Mouse (Mus musculus) midbrain, embryonic 12.5 days (tissue): ENCODE data around the gene Hat1. TPM values are rescaled to one million over a fixed set of nuclear protein-coding genes. Genes with fewer than 3 reads are reported as not detected.
"Not testable (repeated sequence)": the region's sequence is repeated elsewhere in the genome, so short reads cannot be mapped to it uniquely, and the experiment has no call there.

Experiments
- ATAC-seq: fragments of 200-750 bp; cut with Nextera tagmentation; 2 replicates; pipeline ENCODE4 v1.8.0; 2017; ENCODE audit warnings: low read depth, moderate TSS enrichment, moderate library complexity; ENCODE audit not compliant: low FRiP score
- H3K27ac ChIP-seq: fragments of 300-500 bp; sonication (generic); replicated peaks from 2 replicates; pipeline ENCODE4 v1.5.1; 2016; ENCODE audit warnings: mild to moderate bottlenecking
- H3K27me3 ChIP-seq: fragments of 300-500 bp; sonication (generic); 2 replicates; pipeline ENCODE4 v1.6.1; 2016; ENCODE audit warnings: mild to moderate bottlenecking
- H3K36me3 ChIP-seq: fragments of 300-500 bp; sonication (generic); 2 replicates; pipeline ENCODE4 v1.6.1; 2016
- H3K4me1 ChIP-seq: fragments of 300-500 bp; sonication (generic); 2 replicates; pipeline ENCODE4 v1.6.1; 2016
- H3K4me2 ChIP-seq: fragments of 300-500 bp; sonication (generic); replicated peaks from 2 replicates; pipeline ENCODE4 v1.6.1; 2016; ENCODE audit warnings: mild to moderate bottlenecking, moderate library complexity
- H3K4me3 ChIP-seq: fragments of 300-500 bp; sonication (generic); 2 replicates; pipeline ENCODE4 v1.5.1; 2016; ENCODE audit warnings: mild to moderate bottlenecking
- H3K9ac ChIP-seq: fragments of 300-500 bp; sonication (generic); replicated peaks from 2 replicates; pipeline ENCODE4 v1.6.1; 2016; ENCODE audit warnings: mild to moderate bottlenecking, moderate library complexity
- H3K9me3 ChIP-seq: fragments of 300-500 bp; sonication (generic); 2 replicates; pipeline ENCODE4 v1.6.1; 2016; ENCODE audit warnings: mild to moderate bottlenecking
- WGBS: fragments of 180-500 bp; shearing (Covaris S2); methylation state at CpG from one replicate; pipeline ENCODE4 v1.1.7; 2016; 5-methylcytosine and 5-hydroxymethylcytosine counted together
- polyA plus RNA-seq: library from polyadenylated mRNA; unstranded; fragments of >200 nt; fragmentation: Nextera tagmentation; extraction: Ambion mirVana; gene quantifications from 2 replicates; pipeline ENCODE4 v1.2.1, GENCODE M21; 2016

Hat1 gene
- polyA plus RNA-seq, 1 experiment from 2014 or later: 137 TPM

GRCm38 (mm10) chr2:71358347-71358746 lies 30.4 kb upstream of the Hat1 start:
- Histone ChIP-seq H3K4me1 (0 out of 2 replicates have a peak, but pooled peaks cover 5% of the 10 kb centered on the region), H3K4me3 (no peak overlapping the region), H3K4me2 (no peak overlapping the region), H3K27ac (no peak overlapping the region), H3K9ac (no peak overlapping the region), H3K9me3 (no peaks in the 10 kb centered on the region), H3K36me3 (0 out of 2 replicates have a peak, but pooled peaks cover 5% of the 10 kb centered on the region), H3K27me3 (no peaks in the 10 kb centered on the region)
- 92% methylated on average over 5 of the region's 5 CpGs for WGBS
- ATAC-seq: no peak

GRCm38 (mm10) chr2:71360192-71360591 lies 28.6 kb upstream of the Hat1 start:
- 0 out of 2 replicates have a peak, but pooled peaks cover 5% of the 10 kb centered on the region for H3K36me3 ChIP-seq
- H3K4me2 ChIP-seq: no peak overlapping the region
- H3K27ac ChIP-seq: no peak overlapping the region
- no peaks in the 10 kb centered on the region for H3K4me1 ChIP-seq
- no peaks in the 10 kb centered on the region for H3K27me3 ChIP-seq
- ATAC-seq: no peak
- no peaks in the 10 kb centered on the region for H3K9me3 ChIP-seq
- WGBS: 88% methylated on average over 1 of the region's 1 CpGs
- H3K4me3 ChIP-seq: no peak overlapping the region
- H3K9ac ChIP-seq: no peak overlapping the region

GRCm38 (mm10) chr2:71366618-71367124 lies 22.1 kb upstream of the Hat1 start:
- Histone ChIP-seq H3K27ac (peak overlapping the region; percentile 79; the same call in 1 of the 2 replicates), H3K9ac (peak overlapping the region; percentile 87)

GRCm38 (mm10) chr2:71367125-71367880 lies 21.5 kb upstream of the Hat1 start, which contains the start of gene Slc25a12:
Gene Slc25a12, minus strand, starts transcription at chr2:71367749.
- Histone ChIP-seq H3K27me3 (no peaks in the 10 kb centered on the region), H3K4me1 (peaks cover 13% of the 10 kb centered on the region), H3K4me3 (peak within 1 kb of the TSS; percentile 80), H3K36me3 (no peaks in the 10 kb centered on the region), H3K4me2 (peak within 1 kb of the TSS; percentile 77), H3K9me3 (no peaks in the 10 kb centered on the region), H3K9ac (peak within 1 kb of the TSS; percentile 87), H3K27ac (peak within 1 kb of the TSS; percentile 79)
- ATAC-seq: peak; percentile 94
- WGBS: under 1% methylated on average over 57 of the region's 57 CpGs

More at GRCm38 (mm10) chr2:71366618-71367124, 22.1 kb upstream of the Hat1 start:
- no peaks in the 10 kb centered on the region for H3K9me3 ChIP-seq
- H3K36me3 ChIP-seq: 0 out of 2 replicates have a peak, but pooled peaks cover 5% of the 10 kb centered on the region
- peaks cover 13% of the 10 kb centered on the region for H3K4me1 ChIP-seq
- H3K4me3 ChIP-seq: peak overlapping the region; percentile 80
- 33% methylated on average over 9 of the region's 9 CpGs for WGBS
- no peaks in the 10 kb centered on the region for H3K27me3 ChIP-seq
- no peak for ATAC-seq
- H3K4me2 ChIP-seq: peak overlapping the region; percentile 77

GRCm38 (mm10) chr2:71368086-71368485 lies 20.7 kb upstream of the Hat1 start:
- 34% methylated on average over 8 of the region's 8 CpGs for WGBS
- ATAC-seq: no peak
- H3K9ac ChIP-seq: no peak overlapping the region
- no peaks in the 10 kb centered on the region for H3K9me3 ChIP-seq
- peak overlapping the region; percentile 77 for H3K4me2 ChIP-seq
- H3K36me3 ChIP-seq: no peaks in the 10 kb centered on the region
- peaks cover 13% of the 10 kb centered on the region for H3K4me1 ChIP-seq
- no peak overlapping the region for H3K27ac ChIP-seq
- no peaks in the 10 kb centered on the region for H3K27me3 ChIP-seq
- H3K4me3 ChIP-seq: no peak overlapping the region

- no peaks in the 10 kb centered on the region for H3K27me3 ChIP-seq
- 79% methylated on average over 5 of the region's 5 CpGs for WGBS
- no peak for ATAC-seq
These were observed 17.0 kb upstream of the Hat1 start for GRCm38 (mm10) chr2:71371790-71372189.

GRCm38 (mm10) chr2:71372261-71372660 lies 16.5 kb upstream of the Hat1 start:
- ATAC-seq, H3K36me3 ChIP-seq, H3K27me3 ChIP-seq, H3K9me3 ChIP-seq, H3K4me1 ChIP-seq, H3K4me2 ChIP-seq, H3K9ac ChIP-seq, H3K27ac ChIP-seq, H3K4me3 ChIP-seq: not testable (repeated sequence)
- WGBS: 93% methylated on average over 4 of the region's 4 CpGs

More at GRCm38 (mm10) chr2:71371790-71372189, 17.0 kb upstream of the Hat1 start:
- H3K36me3 ChIP-seq: no peaks in the 10 kb centered on the region
- no peak overlapping the region for H3K4me3 ChIP-seq
- H3K4me2 ChIP-seq: no peak overlapping the region
- H3K9ac ChIP-seq: no peak overlapping the region
- H3K9me3 ChIP-seq: no peaks in the 10 kb centered on the region
- H3K27ac ChIP-seq: no peak overlapping the region
- peaks cover 8% of the 10 kb centered on the region for H3K4me1 ChIP-seq

GRCm38 (mm10) chr2:71374275-71375155 lies 14.2 kb upstream of the Hat1 start:
- no peak overlapping the region for H3K9ac ChIP-seq
- H3K27me3 ChIP-seq: no peaks in the 10 kb centered on the region
- H3K4me2 ChIP-seq: no peak overlapping the region
- no peak overlapping the region for H3K4me3 ChIP-seq
- H3K27ac ChIP-seq: no peak overlapping the region
- H3K9me3 ChIP-seq: no peaks in the 10 kb centered on the region
- no peaks in the 10 kb centered on the region for H3K4me1 ChIP-seq
- H3K36me3 ChIP-seq: no peaks in the 10 kb centered on the region
- no peak for ATAC-seq
- 78% methylated on average over 8 of the region's 8 CpGs for WGBS

- H3K36me3 ChIP-seq: no peaks in the 10 kb centered on the region
- no peaks in the 10 kb centered on the region for H3K4me1 ChIP-seq
- H3K4me2 ChIP-seq: no peak overlapping the region
- no peak for ATAC-seq
- no peaks in the 10 kb centered on the region for H3K9me3 ChIP-seq
- no peaks in the 10 kb centered on the region for H3K27me3 ChIP-seq
- H3K9ac ChIP-seq: no peak overlapping the region
- 53% methylated on average over 11 of the region's 11 CpGs for WGBS
- H3K27ac ChIP-seq: no peak overlapping the region
- H3K4me3 ChIP-seq: no peak overlapping the region
These were observed 12.3 kb upstream of the Hat1 start for GRCm38 (mm10) chr2:71376433-71376906.

- WGBS: 85% methylated on average over 5 of the region's 5 CpGs
- Histone ChIP-seq H3K9ac (no peak overlapping the region), H3K27ac (no peak overlapping the region), H3K27me3 (no peaks in the 10 kb centered on the region), H3K4me3 (no peak overlapping the region), H3K9me3 (no peaks in the 10 kb centered on the region), H3K36me3 (no peaks in the 10 kb centered on the region), H3K4me2 (no peak overlapping the region), H3K4me1 (no peaks in the 10 kb centered on the region)
- no peak for ATAC-seq
These were observed 11.3 kb upstream of the Hat1 start for GRCm38 (mm10) chr2:71377426-71377825.

- no peak overlapping the region for H3K4me2 ChIP-seq
- 80% methylated on average over 4 of the region's 4 CpGs for WGBS
- no peak overlapping the region for H3K4me3 ChIP-seq
- H3K36me3 ChIP-seq: no peaks in the 10 kb centered on the region
- no peaks in the 10 kb centered on the region for H3K9me3 ChIP-seq
- H3K9ac ChIP-seq: no peak overlapping the region
- H3K4me1 ChIP-seq: no peaks in the 10 kb centered on the region
- H3K27me3 ChIP-seq: no peaks in the 10 kb centered on the region
- H3K27ac ChIP-seq: no peak overlapping the region
- ATAC-seq: no peak
These were observed 6.8 kb upstream of the Hat1 start for GRCm38 (mm10) chr2:71381962-71382361.
